27 mouse cellular contexts compared by ENCODE assay signal in genomic region chr13:92682833-92683232, GRCm38 (mm10).
A peak's percentile ranks its signal among the peaks of the same experiment; 100 is the strongest.
DNase-seq lines count a peak whose midpoint lies in the region; ATAC-seq and TF ChIP-seq lines count a peak whose summit lies in the region.
"Had no signal": no experiment of that assay in that cellular context is flagged by ENCODE, and none has a peak within 500 bp of the region (broad histone marks: within the 10 kb centered on the region; RNA-seq: fewer than 3 reads in every experiment).

No protein-coding gene starts in this region.

- TF ChIP-seq POLR2A in kidney, adult 2 months (IDR thresholded peaks at IDR 0.05; ENCODE audit: low read depth, low read length): no peak

- H3K27ac ChIP-seq in kidney, embryonic 14.5 days (ENCODE audit: low read depth, low read length): no peak overlapping the region
- H3K27ac ChIP-seq in kidney, adult 2 months (ENCODE audit: insufficient read depth, low read depth, low read length): no peak overlapping the region
- H3K27ac ChIP-seq in lung, embryonic 16.5 days (ENCODE audit: low read length): peak overlapping the region; percentile 37; the same call in 1 of the 2 replicates
- H3K27ac ChIP-seq in neural tube, embryonic 12.5 days: no peak overlapping the region
- H3K27ac ChIP-seq in neural tube, embryonic 15.5 days (replicated peaks): no peak overlapping the region
- H3K27ac ChIP-seq: embryonic facial prominence, embryonic 15.5 days; gastrocnemius, adult 2 months; heart, embryonic 15.5 days; hindbrain, embryonic 15.5 days had no signal

- no peak for TF ChIP-seq CTCF in kidney, adult 2 months (conservative IDR thresholded peaks at IDR 0.05; ENCODE audit: insufficient read depth, insufficient read length, low read depth, low read length)

- peak; percentile 71; the same call in 1 of the 2 replicates for ATAC-seq in kidney, embryonic 14.5 days (ENCODE audit: low FRiP score, low TSS enrichment)
- no peak for ATAC-seq in lung, embryonic 16.5 days (ENCODE audit: low read depth)
- peak; percentile 29; the same call in 1 of the 2 replicates for ATAC-seq in neural tube, embryonic 12.5 days (ENCODE audit: low FRiP score, low read depth)
- ATAC-seq in neural tube, embryonic 15.5 days (ENCODE audit: low FRiP score): no peak
- ATAC-seq: activated CD4-positive, CD25-positive, alpha-beta regulatory T cell, adult 4 months; forebrain, embryonic 14.5 days; forebrain, postnatal 0 days had no signal

- H3K36me3 ChIP-seq in kidney, embryonic 14.5 days (ENCODE audit: control insufficient read depth, insufficient read depth, low read length): no peaks in the 10 kb centered on the region
- no peaks in the 10 kb centered on the region for H3K36me3 ChIP-seq in kidney, adult 2 months (ENCODE audit: control insufficient read depth, insufficient read depth, low read length)
- H3K36me3 ChIP-seq in lung, embryonic 16.5 days (ENCODE audit: control insufficient read depth, insufficient read depth, low read length): peaks cover 3% of the 10 kb centered on the region; the same call in 1 of the 2 replicates
- peaks cover 21% of the 10 kb centered on the region for H3K36me3 ChIP-seq in neural tube, embryonic 12.5 days
- H3K36me3 ChIP-seq in neural tube, embryonic 15.5 days: 0 out of 2 replicates have a peak, but pooled peaks cover 13% of the 10 kb centered on the region
- H3K36me3 ChIP-seq: heart, embryonic 15.5 days; hindbrain, embryonic 15.5 days had no signal

- H3K9ac ChIP-seq in kidney, embryonic 14.5 days (ENCODE audit: low read depth, low read length): no peak overlapping the region
- no peak overlapping the region for H3K9ac ChIP-seq in lung, embryonic 16.5 days (ENCODE audit: low read length)
- no peak overlapping the region for H3K9ac ChIP-seq in neural tube, embryonic 12.5 days
- no peak overlapping the region for H3K9ac ChIP-seq in neural tube, embryonic 15.5 days (replicated peaks)
- H3K9ac ChIP-seq: embryonic facial prominence, embryonic 15.5 days; forebrain, postnatal 0 days; heart, embryonic 12.5 days; heart, embryonic 15.5 days; hindbrain, embryonic 15.5 days had no signal

- H3K9me3 ChIP-seq in kidney, embryonic 14.5 days (ENCODE audit: control insufficient read depth, low read length): no peaks in the 10 kb centered on the region
- H3K9me3 ChIP-seq in lung, embryonic 16.5 days (ENCODE audit: control insufficient read depth, low read length): no peaks in the 10 kb centered on the region
- H3K9me3 ChIP-seq in neural tube, embryonic 12.5 days: 0 out of 2 replicates have a peak, but pooled peaks cover 5% of the 10 kb centered on the region
- H3K9me3 ChIP-seq in neural tube, embryonic 15.5 days (replicated peaks): no peaks in the 10 kb centered on the region
- H3K9me3 ChIP-seq: embryonic facial prominence, embryonic 15.5 days; heart, embryonic 12.5 days; heart, embryonic 15.5 days; hindbrain, embryonic 15.5 days had no signal

- peak; percentile 47 for DNase-seq in embryo, embryonic 10 days (ENCODE audit: low spot score)
- no peak for DNase-seq in embryo, embryonic 10.5 days (ENCODE audit: low spot score)
- DNase-seq in kidney, adult 2 months: no peak
- no peak for DNase-seq in lung, postnatal 36 days
- DNase-seq: adrenal gland, adult 8-10 months; adrenal gland, postnatal 25 days; cerebellum, adult 11-12 months; cerebellum, adult 8-10 months; cerebellum, postnatal 10 days; cerebellum, postnatal 36 days; embryo, embryonic 11 days; forebrain, postnatal 0 days; gastrocnemius, adult 2 months; gastrocnemius, postnatal 14 days; heart, adult 11 months; heart, postnatal 10 days; heart, postnatal 36 days had no signal

- H3K4me1 ChIP-seq in kidney, embryonic 14.5 days (ENCODE audit: control insufficient read depth, insufficient read depth, low read length): no peaks in the 10 kb centered on the region
- H3K4me1 ChIP-seq in kidney, adult 2 months (ENCODE audit: control insufficient read depth, insufficient read depth, low read length): no peaks in the 10 kb centered on the region
- peaks cover 22% of the 10 kb centered on the region for H3K4me1 ChIP-seq in lung, embryonic 16.5 days (replicated peaks; ENCODE audit: control insufficient read depth, insufficient read depth, low read length)
- peaks cover 12% of the 10 kb centered on the region; the same call in 1 of the 2 replicates for H3K4me1 ChIP-seq in neural tube, embryonic 12.5 days
- H3K4me1 ChIP-seq in neural tube, embryonic 15.5 days: no peaks in the 10 kb centered on the region
- H3K4me1 ChIP-seq: hindbrain, embryonic 15.5 days had no signal

- no peak overlapping the region for H3K4me2 ChIP-seq in kidney, embryonic 14.5 days (replicated peaks; ENCODE audit: low read depth, low read length)
- no peak overlapping the region for H3K4me2 ChIP-seq in lung, embryonic 16.5 days (ENCODE audit: low read depth, low read length)
- H3K4me2 ChIP-seq in neural tube, embryonic 12.5 days (replicated peaks): no peak overlapping the region
- H3K4me2 ChIP-seq in neural tube, embryonic 15.5 days: no peak overlapping the region
- H3K4me2 ChIP-seq: embryonic facial prominence, embryonic 15.5 days; heart, embryonic 12.5 days; heart, embryonic 15.5 days; hindbrain, embryonic 15.5 days had no signal

- 21% methylated on average over 6 of the region's 6 CpGs for WGBS in kidney, embryonic 14.5 days
- 59% methylated on average over 6 of the region's 6 CpGs for WGBS in kidney, adult 2 months
- WGBS in lung, embryonic 16.5 days: 39% methylated on average over 6 of the region's 6 CpGs
- WGBS in neural tube, embryonic 12.5 days: 15% methylated on average over 6 of the region's 6 CpGs
- WGBS in neural tube, embryonic 15.5 days: 16% methylated on average over 6 of the region's 6 CpGs

- H3K27me3 ChIP-seq in kidney, embryonic 14.5 days (ENCODE audit: control insufficient read depth, insufficient read depth, low read length): no peaks in the 10 kb centered on the region
- H3K27me3 ChIP-seq in kidney, adult 2 months (replicated peaks; ENCODE audit: control insufficient read depth, insufficient read depth, low read length): no peaks in the 10 kb centered on the region
- no peaks in the 10 kb centered on the region for H3K27me3 ChIP-seq in lung, embryonic 16.5 days (ENCODE audit: control insufficient read depth, insufficient read depth, low read depth, low read length)
- 0 out of 2 replicates have a peak, but pooled peaks cover 3% of the 10 kb centered on the region for H3K27me3 ChIP-seq in neural tube, embryonic 12.5 days (replicated peaks)
- no peaks in the 10 kb centered on the region for H3K27me3 ChIP-seq in neural tube, embryonic 15.5 days (replicated peaks)
- H3K27me3 ChIP-seq: embryonic facial prominence, embryonic 15.5 days; heart, embryonic 12.5 days; heart, embryonic 15.5 days; hindbrain, embryonic 15.5 days had no signal

- no peak overlapping the region for H3K4me3 ChIP-seq in kidney, embryonic 14.5 days (ENCODE audit: low read length)
- H3K4me3 ChIP-seq in kidney, adult 2 months (ENCODE audit: insufficient read depth, low read depth, low read length): no peak overlapping the region
- H3K4me3 ChIP-seq in lung, embryonic 16.5 days (ENCODE audit: low read length): no peak overlapping the region
- no peak overlapping the region for H3K4me3 ChIP-seq in neural tube, embryonic 12.5 days
- no peak overlapping the region for H3K4me3 ChIP-seq in neural tube, embryonic 15.5 days (replicated peaks)
- H3K4me3 ChIP-seq: embryonic facial prominence, embryonic 15.5 days; gastrocnemius, adult 2 months; heart, embryonic 12.5 days; heart, embryonic 15.5 days; hindbrain, embryonic 15.5 days had no signal

Comparison
In these comparisons a context has a peak if more than half of its experiments do, and no peak if none do; other contexts are left out.
1. ATAC-seq: peak in kidney, embryonic 14.5 days (single experiment) and neural tube, embryonic 12.5 days (single experiment); none in lung, embryonic 16.5 days (single experiment) and neural tube, embryonic 15.5 days (single experiment).